Mouse (Mus musculus) testis, postnatal 14 days (tissue): ENCODE results near the gene Chchd4.
"Not testable (repeated sequence)": the region's sequence is repeated elsewhere in the genome, so short reads cannot be mapped to it uniquely, and the experiment has no call there.

Experiments used
- DNase-seq: peaks from one replicate; pipeline ENCODE4 v3.0.0; 2021; ENCODE audit warnings: low spot score

Gene Chchd4

GRCm38 (mm10) chr6:91473805-91474440, 577 bp upstream of the Chchd4 start:
- no peak for DNase-seq

- no peak for DNase-seq
Observed at GRCm38 (mm10) chr6:91472319-91472718, 1.0 kb downstream of the Chchd4 start.

DNA sequence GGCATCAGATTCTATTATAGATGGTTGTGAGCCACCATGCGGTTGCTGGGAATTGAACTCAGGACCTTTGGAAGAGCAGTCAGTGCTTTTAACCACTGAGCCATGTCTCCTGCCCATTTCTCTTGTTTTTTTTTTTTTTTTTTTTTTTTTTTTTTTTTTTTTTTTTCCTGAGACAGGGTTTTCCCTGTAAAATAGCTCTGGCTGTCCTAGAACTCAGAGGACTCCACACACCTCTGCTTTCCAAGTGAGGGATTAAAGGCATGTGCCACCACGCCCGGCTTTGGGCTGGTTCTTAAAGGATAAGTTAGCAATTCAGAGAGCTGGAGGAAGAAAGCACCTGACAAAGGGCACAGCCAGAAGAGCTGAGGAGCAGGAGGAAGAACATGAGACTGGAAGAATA, 1.9 kb downstream of the Chchd4 start:
- not testable (repeated sequence) for DNase-seq

GRCm38 (mm10) chr6:91470712-91471111, 2.6 kb downstream of the Chchd4 start:
- no peak for DNase-seq

- no peak for DNase-seq
Observed at GRCm38 (mm10) chr6:91467106-91467505, 6.2 kb downstream of the Chchd4 start.

DNA sequence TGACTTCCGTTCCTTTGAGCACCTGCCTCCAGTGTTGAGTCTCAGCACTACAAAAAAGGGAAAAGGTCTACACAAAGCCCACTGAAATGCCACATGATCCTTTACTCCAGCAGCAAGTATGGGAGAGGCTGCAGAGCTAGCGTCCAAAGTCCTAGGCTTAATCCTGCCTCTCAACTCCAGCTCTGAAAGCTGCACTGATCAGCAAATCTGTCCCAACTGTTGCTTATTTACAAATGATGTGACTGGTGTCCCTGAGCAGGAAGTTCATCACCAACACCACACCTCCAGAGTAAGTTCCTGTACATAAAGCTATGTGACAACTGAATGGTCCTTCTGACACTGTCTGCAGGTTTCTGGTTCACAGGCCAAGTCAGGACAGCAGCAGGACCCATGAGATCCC, 7.6 kb downstream of the Chchd4 start:
- no peak for DNase-seq

DNA sequence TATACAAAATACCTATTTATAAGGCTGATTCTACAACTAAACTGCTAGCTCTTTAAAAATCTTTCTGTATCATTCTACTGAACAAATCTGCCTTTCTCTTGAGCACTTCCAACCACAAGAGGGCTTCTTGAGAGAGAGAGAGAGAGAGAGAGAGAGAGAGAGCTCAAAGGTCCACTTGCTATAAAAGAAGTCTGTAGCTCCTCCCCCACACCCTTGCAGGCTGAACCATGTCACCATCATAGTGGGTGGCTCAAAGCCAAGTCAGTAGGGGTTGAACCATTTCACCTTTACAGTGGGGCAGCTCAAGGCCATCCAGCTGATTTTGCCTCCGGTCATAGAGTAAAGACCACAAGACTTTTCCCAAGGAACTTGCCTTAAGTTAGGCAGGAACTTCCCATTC, 13.9 kb downstream of the Chchd4 start:
- DNase-seq: no peak

DNA sequence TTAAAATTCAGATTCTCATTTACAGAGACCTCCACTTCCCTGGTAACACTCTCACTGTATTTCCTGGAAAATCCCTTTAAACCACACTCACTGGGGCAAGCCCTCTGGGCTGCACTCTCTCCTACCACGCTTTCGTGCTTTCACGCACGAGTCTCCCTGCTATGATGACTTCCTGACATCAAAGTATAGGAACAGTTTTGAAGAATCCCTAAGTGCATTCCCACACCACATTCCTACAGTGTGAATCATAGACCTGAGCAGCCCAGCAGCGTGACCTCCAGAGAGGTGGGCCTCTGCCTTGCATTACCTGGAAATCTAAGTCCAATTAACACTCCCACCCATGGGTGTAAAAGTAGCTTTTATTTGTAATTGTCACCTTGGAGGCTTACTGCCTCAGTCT, 18.8 kb downstream of the Chchd4 start:
- DNase-seq: no peak

DNA sequence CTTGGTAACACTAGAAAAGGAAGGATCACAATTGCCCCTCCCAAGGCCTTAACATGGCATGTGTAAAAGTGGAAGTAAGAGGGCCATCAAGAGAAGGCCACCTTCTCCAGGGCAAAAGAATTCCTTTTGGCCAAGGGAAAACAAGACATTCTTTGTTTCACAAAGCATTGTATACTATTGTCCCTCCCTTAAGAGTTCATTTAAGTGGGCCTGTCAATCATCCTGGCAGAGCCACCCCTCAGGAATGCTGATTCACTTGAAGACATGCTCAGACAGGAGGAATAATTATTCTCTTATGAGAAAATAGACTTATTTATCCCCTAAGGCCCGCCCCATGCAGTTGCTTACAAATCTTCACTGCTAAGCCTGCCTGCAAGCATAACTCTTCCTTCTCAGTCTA, 21.3 kb downstream of the Chchd4 start:
- no peak for DNase-seq

DNA sequence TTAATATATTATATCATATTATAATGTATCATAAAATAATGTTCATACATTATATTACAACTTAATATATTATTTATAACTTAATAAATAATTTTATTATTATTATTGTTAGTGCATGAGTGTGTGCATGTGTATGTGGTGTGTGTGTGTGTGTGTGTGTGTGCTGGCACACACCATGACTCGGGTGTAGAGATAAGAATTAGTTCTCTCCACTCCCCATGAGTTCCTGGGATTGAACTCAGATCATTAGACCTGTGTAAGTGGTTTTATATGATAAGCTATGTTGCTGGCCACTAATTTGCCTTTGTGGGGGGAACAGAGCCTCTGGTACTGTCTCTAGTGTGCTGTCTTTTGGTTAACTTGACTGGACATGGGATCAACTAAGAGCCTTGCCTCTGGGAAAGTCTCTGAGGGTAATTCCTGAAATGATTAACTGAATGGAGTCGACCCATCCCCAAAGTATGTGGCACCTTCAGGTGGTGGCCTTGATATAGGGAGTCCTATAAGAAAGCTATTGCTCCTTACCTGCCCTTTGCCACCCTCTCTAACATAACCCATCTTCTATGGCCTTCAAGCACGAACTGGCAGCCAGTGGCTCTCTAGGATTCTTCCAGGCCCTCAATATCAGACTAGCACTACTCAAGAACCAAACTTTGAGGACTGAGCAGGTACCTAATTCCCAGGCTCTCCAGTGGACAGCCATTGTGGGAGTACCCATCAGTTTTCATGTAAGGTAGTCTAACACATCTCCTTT, 23.7 kb downstream of the Chchd4 start:
- no peak for DNase-seq

GRCm38 (mm10) chr6:91445316-91445715, 28.0 kb downstream of the Chchd4 start:
- DNase-seq: no peak

DNA sequence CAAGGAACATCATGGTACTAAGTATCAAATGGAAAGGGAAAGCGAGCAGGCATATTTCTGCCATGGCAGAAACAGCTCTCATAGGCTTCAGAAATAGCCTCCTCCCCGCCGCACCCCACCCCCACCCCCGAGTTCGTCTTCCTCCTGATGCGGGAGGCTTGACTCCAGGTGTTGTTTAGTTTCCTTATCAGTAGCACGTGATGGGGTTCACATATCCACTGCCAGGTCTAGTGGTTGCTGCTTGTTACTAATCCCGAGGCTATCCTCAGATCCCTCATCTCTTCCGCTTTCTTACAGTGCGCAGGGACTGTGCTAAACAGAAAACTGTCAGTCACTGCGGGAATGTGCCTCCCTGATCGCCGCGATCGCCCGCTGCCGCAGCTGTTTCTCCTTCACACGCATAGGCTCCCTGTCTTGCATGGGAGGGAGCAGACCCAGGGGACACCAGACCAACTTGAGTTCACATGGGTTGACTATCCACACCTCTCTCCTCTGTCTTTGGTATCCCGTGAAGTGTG, 32.1 kb downstream of the Chchd4 start:
- DNase-seq: no peak

DNA sequence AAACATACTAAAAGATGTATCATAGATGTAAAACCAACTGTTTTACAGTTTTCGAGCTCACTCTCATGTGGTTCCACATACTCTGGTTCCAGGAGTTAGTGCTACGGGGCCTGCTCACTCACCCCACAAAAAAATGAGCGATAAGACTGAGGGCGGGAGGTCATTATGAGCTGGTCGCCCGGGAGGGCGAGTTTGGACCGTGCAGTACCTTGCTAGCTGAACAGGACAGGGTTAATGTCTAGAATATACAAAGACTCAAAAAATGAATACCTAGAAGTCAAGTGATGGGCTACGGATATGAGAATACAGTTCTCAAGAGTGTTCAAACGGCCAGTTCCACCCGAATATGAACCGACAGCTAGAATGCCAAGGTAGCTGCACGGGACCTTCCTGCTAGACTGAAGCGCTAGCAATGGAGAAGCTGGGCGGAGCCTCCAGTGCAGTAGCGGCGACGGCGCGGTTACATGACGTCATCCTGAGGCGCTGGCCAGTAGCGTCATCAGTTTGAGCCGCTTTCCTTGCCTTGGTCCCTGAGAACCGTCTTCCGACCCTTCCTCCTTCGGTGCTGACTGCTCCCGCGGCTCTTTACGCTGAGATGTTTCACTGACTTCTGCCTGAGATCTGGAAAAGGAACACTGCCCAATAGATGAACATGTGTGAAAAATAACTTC, 32.7 kb downstream of the Chchd4 start:
- DNase-seq: peak; percentile 96

DNA sequence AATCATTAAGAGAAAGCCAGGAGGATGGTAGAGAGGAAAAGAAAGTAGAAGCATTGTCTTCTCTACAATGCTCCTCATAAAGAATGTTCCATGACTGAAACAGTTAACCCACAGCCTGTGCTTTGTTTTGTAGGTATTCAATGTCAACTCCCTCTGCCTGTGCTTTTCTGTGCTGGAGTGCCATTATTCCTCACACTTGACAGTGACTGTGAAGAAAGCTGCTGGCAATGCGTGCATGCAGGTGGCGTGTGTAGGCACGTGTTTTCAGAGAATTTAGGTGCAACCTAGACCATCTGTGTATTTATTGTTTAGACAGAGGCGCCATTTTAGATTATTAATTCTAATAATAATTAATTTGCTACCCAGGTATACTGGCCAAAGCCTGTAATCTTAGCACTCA, 49.2 kb downstream of the Chchd4 start:
- no peak for DNase-seq

- DNase-seq: no peak
Observed at GRCm38 (mm10) chr6:91421629-91422028, 51.7 kb downstream of the Chchd4 start.

- no peak for DNase-seq
Observed at GRCm38 (mm10) chr6:91417291-91417845, 56.0 kb downstream of the Chchd4 start.

DNA sequence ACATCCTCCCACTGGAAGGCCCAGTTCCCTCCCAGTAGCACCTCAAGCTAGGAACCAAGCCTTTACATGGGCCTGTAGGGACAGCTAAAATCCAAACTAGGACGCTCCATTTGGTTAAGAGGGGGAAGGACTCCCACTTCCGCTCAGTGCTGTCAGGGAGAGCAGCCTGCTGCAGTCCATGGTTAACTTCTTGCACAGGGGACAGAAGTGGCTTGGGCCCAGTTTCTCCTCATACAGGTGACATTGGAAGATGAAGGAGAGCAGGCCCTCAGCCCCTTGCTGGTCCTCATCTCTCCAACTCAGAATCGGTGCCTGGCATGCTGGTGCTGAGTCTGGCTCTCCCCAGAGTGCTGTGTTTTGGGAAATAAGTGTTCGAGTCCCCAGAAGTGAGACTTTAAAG, 57.2 kb downstream of the Chchd4 start:
- DNase-seq: no peak

DNA sequence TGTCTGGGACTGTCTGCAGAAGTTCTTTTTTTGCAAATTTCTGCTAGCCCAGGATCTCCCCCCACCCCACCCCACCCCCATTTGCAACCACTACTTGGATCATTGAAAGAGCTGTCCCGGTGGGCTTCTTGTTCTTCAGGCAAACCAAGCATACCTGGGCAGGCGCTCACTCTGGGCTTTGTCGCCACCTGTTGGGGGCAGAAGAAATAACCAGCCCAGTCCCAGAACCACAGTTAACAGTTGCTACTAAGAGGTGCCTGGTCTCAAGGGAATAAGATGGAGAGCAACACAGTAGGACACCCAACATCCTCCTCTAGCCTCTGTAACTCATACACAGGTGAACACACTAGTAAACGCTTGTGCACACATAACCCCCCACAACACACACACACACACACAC, 58.5 kb downstream of the Chchd4 start:
- DNase-seq: no peak
